Mouse (Mus musculus): ENCODE results near the gene Tnfrsf13c.

DNA sequence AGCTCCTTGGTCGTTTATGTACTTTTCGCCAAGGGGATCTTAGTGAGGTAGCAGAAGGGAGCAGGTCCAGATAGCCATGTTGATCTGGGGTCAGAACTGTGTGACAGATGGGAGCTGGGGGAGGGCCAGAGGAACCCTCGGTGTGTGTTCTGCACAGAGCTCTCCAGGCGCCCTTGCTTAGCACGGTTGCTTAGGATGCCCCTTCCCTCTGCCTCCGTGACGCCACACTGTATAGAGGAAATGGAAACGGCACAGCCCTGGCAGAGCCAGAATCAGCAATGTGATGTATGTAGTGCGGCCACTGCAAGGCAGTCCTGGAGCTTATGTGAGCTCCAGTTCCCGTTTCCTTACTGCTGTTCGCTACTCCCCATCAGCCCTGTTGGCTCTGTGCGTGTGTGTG, 27.9 kb downstream of the Tnfrsf13c start:
- TF ChIP-seq GATA1 (IDR thresholded peaks at IDR 0.05; ENCODE audit: borderline replicate concordance, low read length) (no peak), FLI1 (IDR thresholded peaks at IDR 0.05; ENCODE audit: low read length) (no peak)

All from megakaryocyte, embryonic 14.5 days (primary cell).